Mouse (Mus musculus) hindbrain, embryonic 14.5 days (tissue): ENCODE data around the gene Dexi. TPM values are rescaled to one million over a fixed set of nuclear protein-coding genes. Genes with fewer than 3 reads are reported as not detected.

Source experiments
- ATAC-seq: fragments of 200-750 bp; cut with Nextera tagmentation; 2 replicates; pipeline ENCODE4 v1.8.0; 2017; ENCODE audit warnings: moderate number of reproducible peaks, mild to moderate bottlenecking, moderate TSS enrichment, moderate library complexity; ENCODE audit not compliant: low FRiP score
- DNase-seq: peaks from one replicate; pipeline ENCODE4 v3.0.0-alpha.2; 2015; ENCODE audit warnings: low spot score
- H3K27ac ChIP-seq: fragments of 300-500 bp; sonication (generic); 2 replicates; pipeline ENCODE4 v1.5.1; 2014; ENCODE audit warnings: mild to moderate bottlenecking, moderate library complexity
- H3K27me3 ChIP-seq: fragments of 300-500 bp; sonication (generic); 2 replicates; pipeline ENCODE4 v1.6.1; 2014; ENCODE audit warnings: mild to moderate bottlenecking, low read length, mixed read lengths; ENCODE audit not compliant: control insufficient read depth, insufficient read depth
- H3K36me3 ChIP-seq: fragments of 300-500 bp; sonication (generic); replicated peaks from 2 replicates; pipeline ENCODE4 v1.6.1; 2014; ENCODE audit not compliant: control insufficient read depth, insufficient read depth
- H3K4me1 ChIP-seq: fragments of 300-500 bp; sonication (generic); replicated peaks from 2 replicates; pipeline ENCODE4 v1.6.1; 2014; ENCODE audit warnings: antibody characterized with exemption, low read length, mixed read lengths; ENCODE audit not compliant: control insufficient read depth, insufficient read depth
- H3K4me2 ChIP-seq: fragments of 300-500 bp; sonication (generic); replicated peaks from 2 replicates; pipeline ENCODE4 v1.6.1; 2014; ENCODE audit warnings: mild to moderate bottlenecking, moderate library complexity
- H3K4me3 ChIP-seq: fragments of 300-500 bp; sonication (generic); replicated peaks from 2 replicates; pipeline ENCODE4 v1.5.1; 2014; ENCODE audit warnings: mild to moderate bottlenecking, low read length
- H3K9ac ChIP-seq: fragments of 300-500 bp; sonication (generic); 2 replicates; pipeline ENCODE4 v1.6.1; 2014
- H3K9me3 ChIP-seq: fragments of 300-500 bp; sonication (generic); 2 replicates; pipeline ENCODE4 v1.6.1; 2016; ENCODE audit warnings: low read length; ENCODE audit not compliant: control insufficient read depth
- WGBS: fragments of 180-500 bp; shearing (Covaris S2); extraction: QIAGEN DNeasy Blood & Tissue Kit; methylation state at CpG from one replicate; pipeline ENCODE4 v1.1.7; 2014; 5-methylcytosine and 5-hydroxymethylcytosine counted together
- polyA plus RNA-seq: library from polyadenylated mRNA; unstranded; fragments of >200 nt; fragmentation: Nextera tagmentation; extraction: Ambion mirVana; gene quantifications from 2 replicates; pipeline ENCODE4 v1.2.1, GENCODE M21; 2014

The Dexi gene
- polyA plus RNA-seq, 1 experiment from 2014 or later = 26.0 TPM

- Histone ChIP-seq H3K36me3 (no peaks in the 10 kb centered on the region), H3K9ac (peak within 1 kb of the TSS; percentile 91), H3K4me3 (peak within 1 kb of the TSS; percentile 97), H3K4me1 (peaks cover 33% of the 10 kb centered on the region), H3K4me2 (peak within 1 kb of the TSS; percentile 58), H3K9me3 (no peaks in the 10 kb centered on the region), H3K27me3 (no peaks in the 10 kb centered on the region), H3K27ac (peak within 1 kb of the TSS; percentile 49; the same call in 1 of the 2 replicates)
- under 1% methylated on average over 58 of the region's 58 CpGs for WGBS
- peak; percentile 93 for ATAC-seq
- DNase-seq = peak; percentile 94
These were observed 2.3 kb upstream of the Dexi start, which contains the start of gene Clec16a for GRCm38 (mm10) chr16:10544995-10545622. TSS of gene Clec16a (plus strand) at chr16:10545339.

- Histone ChIP-seq H3K4me3 (peak overlapping the region; percentile 87), H3K27ac (peak overlapping the region; percentile 80), H3K4me1 (peaks cover 45% of the 10 kb centered on the region), H3K9me3 (no peaks in the 10 kb centered on the region), H3K4me2 (peak overlapping the region; percentile 75), H3K27me3 (no peaks in the 10 kb centered on the region), H3K36me3 (no peaks in the 10 kb centered on the region), H3K9ac (peak overlapping the region; percentile 89)
- 3% methylated on average over 22 of the region's 22 CpGs for WGBS
- no peak for ATAC-seq
- no peak for DNase-seq
These were observed 588 bp downstream of the Dexi start for GRCm38 (mm10) chr16:10542266-10542665.

- WGBS = 40% methylated on average over 7 of the region's 7 CpGs
- H3K36me3 ChIP-seq = no peaks in the 10 kb centered on the region
- no peaks in the 10 kb centered on the region for H3K9me3 ChIP-seq
- H3K27ac ChIP-seq = no peak overlapping the region
- peaks cover 40% of the 10 kb centered on the region for H3K4me1 ChIP-seq
- ATAC-seq (no peak), DNase-seq (no peak)
- H3K4me3 ChIP-seq = peak overlapping the region; percentile 87
- peak overlapping the region; percentile 89 for H3K9ac ChIP-seq
- no peaks in the 10 kb centered on the region for H3K27me3 ChIP-seq
- peak overlapping the region; percentile 75 for H3K4me2 ChIP-seq
These were observed 1.3 kb downstream of the Dexi start for GRCm38 (mm10) chr16:10541598-10541930.

- Histone ChIP-seq H3K4me2 (peak overlapping the region; percentile 75), H3K4me3 (peak overlapping the region; percentile 87), H3K9me3 (no peaks in the 10 kb centered on the region), H3K27me3 (no peaks in the 10 kb centered on the region), H3K36me3 (no peaks in the 10 kb centered on the region), H3K9ac (peak overlapping the region; percentile 89), H3K27ac (no peak overlapping the region), H3K4me1 (peaks cover 35% of the 10 kb centered on the region)
- ATAC-seq = no peak
- no peak for DNase-seq
- 75% methylated on average over 16 of the region's 16 CpGs for WGBS
These were observed 1.9 kb downstream of the Dexi start for GRCm38 (mm10) chr16:10540763-10541597.

- H3K27ac ChIP-seq = no peak overlapping the region
- peaks cover 30% of the 10 kb centered on the region for H3K4me1 ChIP-seq
- H3K4me2 ChIP-seq = no peak overlapping the region
- no peaks in the 10 kb centered on the region for H3K27me3 ChIP-seq
- WGBS = 82% methylated on average over 3 of the region's 3 CpGs
- H3K36me3 ChIP-seq = peaks cover 4% of the 10 kb centered on the region
- DNase-seq (no peak), ATAC-seq (no peak)
- no peak overlapping the region; the same call in 1 of the 2 replicates for H3K9ac ChIP-seq
- H3K9me3 ChIP-seq = no peaks in the 10 kb centered on the region
- no peak overlapping the region for H3K4me3 ChIP-seq
These were observed 5.9 kb downstream of the Dexi start for GRCm38 (mm10) chr16:10536961-10537360.

GRCm38 (mm10) chr16:10536323-10536722, 6.5 kb downstream of the Dexi start:
- WGBS = 89% methylated on average over 5 of the region's 5 CpGs

GRCm38 (mm10) chr16:10534567-10534966, 8.3 kb downstream of the Dexi start:
- peaks cover 11% of the 10 kb centered on the region for H3K36me3 ChIP-seq
- H3K9me3 ChIP-seq = no peaks in the 10 kb centered on the region
- no peak overlapping the region for H3K4me2 ChIP-seq
- no peaks in the 10 kb centered on the region for H3K27me3 ChIP-seq
- no peak overlapping the region for H3K9ac ChIP-seq
- H3K27ac ChIP-seq = no peak overlapping the region
- peaks cover 6% of the 10 kb centered on the region for H3K4me1 ChIP-seq
- WGBS = 68% methylated on average over 7 of the region's 7 CpGs
- no peak for ATAC-seq
- no peak overlapping the region for H3K4me3 ChIP-seq
- no peak for DNase-seq

More at GRCm38 (mm10) chr16:10536323-10536722, 6.5 kb downstream of the Dexi start:
- Histone ChIP-seq H3K4me3 (no peak overlapping the region), H3K4me2 (no peak overlapping the region), H3K9me3 (no peaks in the 10 kb centered on the region), H3K9ac (no peak overlapping the region), H3K4me1 (peaks cover 24% of the 10 kb centered on the region), H3K36me3 (peaks cover 6% of the 10 kb centered on the region), H3K27me3 (no peaks in the 10 kb centered on the region), H3K27ac (no peak overlapping the region)
- DNase-seq = no peak
- ATAC-seq = no peak

- no peak for DNase-seq
- 96% methylated on average over 4 of the region's 4 CpGs for WGBS
- no peak overlapping the region for H3K4me3 ChIP-seq
These were observed 9.1 kb downstream of the Dexi start for GRCm38 (mm10) chr16:10533781-10534180.

GRCm38 (mm10) chr16:10530179-10530578, 12.7 kb downstream of the Dexi start:
- Histone ChIP-seq H3K9ac (no peak overlapping the region), H3K4me3 (no peak overlapping the region), H3K4me2 (no peak overlapping the region), H3K27ac (no peak overlapping the region), H3K9me3 (no peaks in the 10 kb centered on the region), H3K27me3 (no peaks in the 10 kb centered on the region), H3K4me1 (no peaks in the 10 kb centered on the region), H3K36me3 (peaks cover 15% of the 10 kb centered on the region)
- no peak for ATAC-seq
- 96% methylated on average over 4 of the region's 4 CpGs for WGBS
- no peak for DNase-seq

More at GRCm38 (mm10) chr16:10533781-10534180, 9.1 kb downstream of the Dexi start:
- no peaks in the 10 kb centered on the region for H3K9me3 ChIP-seq
- peaks cover 15% of the 10 kb centered on the region for H3K36me3 ChIP-seq
- no peak overlapping the region for H3K27ac ChIP-seq
- ATAC-seq = no peak
- no peak overlapping the region for H3K9ac ChIP-seq
- H3K27me3 ChIP-seq = no peaks in the 10 kb centered on the region
- no peaks in the 10 kb centered on the region for H3K4me1 ChIP-seq
- H3K4me2 ChIP-seq = no peak overlapping the region
